Mouse (Mus musculus) ES-Bruce4 (cell line): ENCODE measurements around the gene Trp53rka. TPM values are rescaled to one million over a fixed set of nuclear protein-coding genes. Genes with fewer than 3 reads are reported as not detected.

Experiments used
- H3K27ac ChIP-seq: 2 replicates; pipeline ENCODE4 v1.5.1; 2012; ENCODE audit warnings: low read length, inconsistent platforms; ENCODE audit not compliant: insufficient read depth
- H3K27me3 ChIP-seq: 2 replicates; pipeline ENCODE4 v1.6.1; 2012; ENCODE audit warnings: mild to moderate bottlenecking, low read length, inconsistent platforms; ENCODE audit not compliant: control insufficient read depth, poor library complexity, insufficient read depth, severe bottlenecking
- H3K36me3 ChIP-seq: 2 replicates; pipeline ENCODE4 v1.6.1; 2012; ENCODE audit warnings: inconsistent platforms, mild to moderate bottlenecking, low read length, moderate library complexity; ENCODE audit not compliant: control insufficient read depth, poor library complexity, insufficient read depth, severe bottlenecking
- H3K4me1 ChIP-seq: one replicate; pipeline ENCODE4 v1.8.1; 2011; ENCODE audit warnings: low read length; ENCODE audit not compliant: control insufficient read depth, insufficient read depth
- H3K4me3 ChIP-seq: 2 replicates; pipeline ENCODE4 v1.5.1; 2011; ENCODE audit warnings: low read depth, mild to moderate bottlenecking, low read length
- H3K9ac ChIP-seq: 2 replicates; pipeline ENCODE4 v1.6.1; 2012; ENCODE audit warnings: low read depth, mild to moderate bottlenecking, inconsistent platforms; ENCODE audit not compliant: poor library complexity, severe bottlenecking
- H3K9me3 ChIP-seq: replicated peaks from 2 replicates; pipeline ENCODE4 v1.6.1; 2012; ENCODE audit warnings: mild to moderate bottlenecking, low read length, inconsistent platforms; ENCODE audit not compliant: control insufficient read depth, poor library complexity, insufficient read depth, severe bottlenecking
- CTCF ChIP-seq: IDR thresholded peaks from one replicate; pipeline ENCODE4 v1.8.1; 2011; ENCODE audit warnings: low read depth, low read length
- EP300 ChIP-seq: IDR thresholded peaks from 2 replicates; pipeline ENCODE4 v1.6.1; 2011; ENCODE audit warnings: low read depth, low read length; ENCODE audit not compliant: insufficient read depth
- POLR2A ChIP-seq: IDR thresholded peaks from one replicate; pipeline ENCODE4 v1.8.1; 2011; ENCODE audit warnings: low read length; ENCODE audit not compliant: insufficient read depth
- polyA plus RNA-seq: library from polyadenylated mRNA; stranded (reverse); fragments of >200 nt; gene quantifications from 2 replicates; pipeline ENCODE4 v1.2.4, GENCODE M21; 2011; ENCODE audit warnings: low read depth; ENCODE audit not compliant: missing spikeins, insufficient read depth, insufficient read length

Trp53rka gene
- polyA plus RNA-seq, 1 experiment, result 10.7 TPM

DNA sequence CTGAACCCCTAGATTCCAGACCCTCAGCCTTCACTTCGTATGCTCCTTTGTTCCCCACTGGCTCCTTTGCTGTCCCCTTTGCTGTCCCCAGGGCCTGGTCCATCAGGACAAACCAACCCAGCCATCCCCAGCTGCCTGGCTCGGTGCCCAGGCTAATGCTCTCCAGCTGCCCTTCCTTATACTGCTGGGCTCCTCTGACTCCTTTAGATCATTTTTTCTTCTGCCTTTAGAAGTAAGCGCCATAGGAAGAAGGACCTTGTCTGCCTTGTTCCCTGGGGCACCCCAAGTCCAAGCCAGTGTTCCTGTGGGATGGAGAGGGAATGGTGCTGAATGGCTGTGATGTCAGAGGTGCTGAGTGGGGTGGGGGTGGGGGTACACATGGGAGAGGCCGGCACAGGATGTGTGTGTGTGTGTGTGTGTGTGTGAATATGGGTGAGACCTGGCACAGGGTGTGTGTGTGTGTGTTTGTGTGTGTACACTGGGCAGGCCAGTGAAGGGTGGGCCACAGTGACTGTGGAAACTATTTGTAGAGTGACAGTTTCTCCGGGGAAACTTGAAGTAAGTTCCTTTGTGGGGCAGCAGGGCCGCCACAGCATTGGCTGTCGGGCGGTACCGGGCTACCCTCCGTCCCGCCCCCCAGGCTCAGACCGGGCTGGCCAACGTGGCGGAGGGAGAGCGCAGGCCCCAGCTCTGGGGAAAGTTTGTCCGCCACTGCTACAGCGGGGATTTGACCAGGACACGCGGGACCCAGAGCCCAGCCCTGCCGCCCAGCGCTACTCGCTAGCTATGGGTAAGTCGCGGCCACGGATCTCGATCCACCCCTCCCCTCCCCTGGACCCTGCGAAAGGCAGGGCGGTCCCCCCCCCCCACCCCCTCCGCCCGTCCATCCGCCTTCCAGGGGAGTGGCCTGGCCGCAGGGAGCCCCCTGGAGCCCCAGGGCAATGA is 10.4 kb upstream of the Trp53rka start, which contains the start of gene Slc2a10:
Slc2a10 (plus strand) TSS at position 529 of the 945 bp plus-strand sequence.
- no peaks in the 10 kb centered on the region for H3K36me3 ChIP-seq
- H3K9ac ChIP-seq, result peak within 1 kb of the TSS; percentile 42
- peak within 1 kb of the TSS; percentile 59 for H3K4me3 ChIP-seq
- H3K4me1 ChIP-seq, result no peaks in the 10 kb centered on the region
- TF ChIP-seq CTCF (no peak), POLR2A (no peak), EP300 (no peak)
- no peak within 1 kb of the TSS for H3K27ac ChIP-seq
- no peaks in the 10 kb centered on the region for H3K9me3 ChIP-seq
- no peaks in the 10 kb centered on the region for H3K27me3 ChIP-seq

DNA sequence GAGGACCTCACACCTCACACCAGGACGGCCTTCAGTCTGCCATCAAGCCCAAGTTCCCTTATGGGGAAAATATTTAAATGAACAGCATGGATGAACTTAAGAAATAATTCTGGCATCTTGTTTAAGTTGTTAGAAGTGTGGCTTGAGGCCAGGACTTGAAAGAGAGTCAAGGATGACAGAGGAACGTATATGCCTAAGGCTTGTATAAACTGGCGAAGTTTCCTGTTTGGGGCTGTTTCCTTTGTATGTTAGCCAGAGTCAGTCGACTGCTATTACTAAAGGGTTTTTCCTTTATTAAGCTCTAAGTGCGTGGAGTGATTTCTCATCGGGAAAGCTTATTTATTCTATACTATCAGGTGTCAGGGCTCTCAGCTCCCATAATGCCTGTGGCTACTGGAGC is 5.7 kb upstream of the Trp53rka start:
- H3K27ac ChIP-seq, result no peak overlapping the region
- no peaks in the 10 kb centered on the region for H3K4me1 ChIP-seq
- TF ChIP-seq CTCF, result no peak
- no peak for TF ChIP-seq POLR2A
- TF ChIP-seq EP300, result no peak
- H3K9ac ChIP-seq, result no peak overlapping the region
- no peak overlapping the region for H3K4me3 ChIP-seq
- no peaks in the 10 kb centered on the region for H3K9me3 ChIP-seq
- no peaks in the 10 kb centered on the region for H3K27me3 ChIP-seq
- no peaks in the 10 kb centered on the region for H3K36me3 ChIP-seq

- H3K27ac ChIP-seq, result no peak overlapping the region
- H3K4me1 ChIP-seq, result no peaks in the 10 kb centered on the region
- no peak for TF ChIP-seq EP300
- TF ChIP-seq CTCF, result no peak
- TF ChIP-seq POLR2A, result no peak
- H3K9me3 ChIP-seq, result no peaks in the 10 kb centered on the region
- H3K4me3 ChIP-seq, result no peak overlapping the region
- no peaks in the 10 kb centered on the region for H3K36me3 ChIP-seq
- H3K27me3 ChIP-seq, result no peaks in the 10 kb centered on the region
- no peak overlapping the region for H3K9ac ChIP-seq
Measured at GRCm38 (mm10) chr2:165497706-165498275, 4.7 kb upstream of the Trp53rka start.

DNA sequence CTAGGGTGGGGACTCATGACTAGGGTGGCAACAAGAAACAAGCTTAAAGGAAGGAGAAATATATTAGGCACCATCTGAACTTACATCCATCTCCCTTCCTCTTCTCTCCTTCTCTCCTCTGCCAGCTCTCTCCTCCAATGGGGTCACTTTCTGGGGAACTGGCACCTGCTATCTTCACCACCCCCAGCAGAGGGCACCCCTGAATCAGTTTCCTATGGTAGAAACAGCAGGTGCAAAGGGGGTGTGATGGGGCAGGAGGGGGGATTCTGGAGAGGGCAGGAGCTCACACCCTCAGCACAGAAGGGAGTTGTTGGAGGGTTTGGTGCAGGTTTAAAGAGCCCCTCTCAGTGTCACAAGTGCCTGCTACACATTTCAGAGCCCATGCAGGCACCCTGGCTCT is 3.1 kb upstream of the Trp53rka start:
- H3K4me3 ChIP-seq, result no peak overlapping the region
- H3K9me3 ChIP-seq, result no peaks in the 10 kb centered on the region
- no peaks in the 10 kb centered on the region for H3K27me3 ChIP-seq
- H3K27ac ChIP-seq, result no peak overlapping the region
- no peaks in the 10 kb centered on the region for H3K36me3 ChIP-seq
- no peaks in the 10 kb centered on the region for H3K4me1 ChIP-seq
- peak; percentile 44 for TF ChIP-seq CTCF
- TF ChIP-seq EP300, result no peak
- no peak overlapping the region for H3K9ac ChIP-seq

DNA sequence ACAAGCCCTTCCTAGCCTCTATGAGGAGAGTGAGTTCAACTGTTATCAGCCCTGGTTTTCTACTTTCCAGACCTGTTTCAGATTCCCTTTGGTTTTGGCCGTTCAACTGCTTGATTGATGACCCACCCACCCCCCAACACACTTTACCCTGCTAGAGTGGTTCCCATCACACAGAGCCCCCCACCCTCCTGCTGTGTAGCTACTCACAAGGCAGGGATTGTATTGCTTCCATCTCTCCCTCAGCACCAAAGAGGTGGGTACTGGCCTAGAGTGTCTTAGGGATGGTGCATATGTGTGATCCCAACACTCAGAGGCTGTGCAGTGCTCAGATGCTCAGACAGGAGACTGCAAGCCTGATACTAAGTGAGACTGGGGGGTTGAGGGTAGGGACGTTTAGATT is 1.4 kb upstream of the Trp53rka start:
- no peaks in the 10 kb centered on the region for H3K27me3 ChIP-seq
- H3K36me3 ChIP-seq, result peaks cover 12% of the 10 kb centered on the region
- H3K4me1 ChIP-seq, result no peaks in the 10 kb centered on the region
- H3K27ac ChIP-seq, result no peak overlapping the region
- no peak overlapping the region for H3K4me3 ChIP-seq
- no peaks in the 10 kb centered on the region for H3K9me3 ChIP-seq
- TF ChIP-seq CTCF, result no peak
- no peak for TF ChIP-seq POLR2A
- no peak for TF ChIP-seq EP300
- no peak overlapping the region for H3K9ac ChIP-seq
